Mouse (Mus musculus) embryo, embryonic 10.5 days (tissue): ENCODE results near the gene 3110082J24Rik.

Experiments used
- DNase-seq: peaks from one replicate; pipeline ENCODE4 v3.0.0-alpha.2; 2015; ENCODE audit warnings: low spot score

The 3110082J24Rik gene

DNA sequence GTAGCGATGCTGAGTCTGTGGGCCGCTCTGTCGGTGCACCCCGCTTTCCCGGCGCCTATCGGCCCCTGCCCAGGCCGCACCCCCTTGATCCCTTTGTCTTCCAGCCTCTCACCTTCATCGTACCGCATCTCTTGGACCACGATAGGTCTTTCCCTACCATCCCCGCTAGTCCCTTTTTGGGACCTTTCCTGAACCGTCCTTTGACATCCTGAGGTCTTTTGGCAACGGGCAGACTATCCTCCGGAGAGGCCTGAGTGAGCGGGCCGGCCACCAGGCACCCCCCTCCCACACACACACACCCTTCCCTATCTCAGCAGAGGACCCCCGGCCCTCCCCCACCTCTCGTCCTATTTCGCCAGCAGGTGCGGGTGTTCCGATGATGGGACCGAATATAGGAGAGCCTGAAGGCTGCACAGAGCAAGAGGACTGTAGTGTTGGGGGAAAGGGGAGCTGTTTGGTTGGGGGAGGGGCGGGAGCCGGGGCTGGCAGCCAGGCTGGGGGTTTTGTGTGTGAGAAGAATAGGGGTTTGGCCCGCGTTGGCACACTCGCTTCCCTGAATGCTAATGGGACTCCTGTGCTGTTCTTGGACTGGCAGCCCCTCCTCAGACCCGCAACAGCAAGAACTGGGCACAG is at the start of gene 3110082J24Rik:
3110082J24Rik (minus strand) TSS at position 419 of the 633 bp plus-strand sequence.
- peak; percentile 12 for DNase-seq

DNA sequence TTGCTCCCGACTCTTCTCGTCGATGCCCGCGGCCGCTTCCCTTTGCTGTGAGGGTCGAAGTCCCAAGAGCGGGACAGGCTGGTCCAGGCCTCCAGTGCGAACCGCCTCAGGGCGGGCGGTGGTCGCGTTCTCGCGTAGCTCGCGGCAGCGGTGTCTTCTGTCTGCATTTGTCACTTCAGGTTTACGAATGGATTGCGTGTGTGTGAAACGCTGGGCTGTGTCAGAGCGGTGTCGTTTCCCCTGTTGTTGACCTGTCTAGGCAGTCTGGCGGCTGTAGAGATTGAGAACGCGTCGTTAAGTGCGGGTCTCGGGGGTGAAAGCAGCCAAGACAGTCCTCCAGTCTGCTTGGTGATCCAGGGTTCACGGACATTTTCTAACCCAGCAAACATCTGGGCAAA is 49.5 kb upstream of the 3110082J24Rik start:
- DNase-seq, result no peak

DNA sequence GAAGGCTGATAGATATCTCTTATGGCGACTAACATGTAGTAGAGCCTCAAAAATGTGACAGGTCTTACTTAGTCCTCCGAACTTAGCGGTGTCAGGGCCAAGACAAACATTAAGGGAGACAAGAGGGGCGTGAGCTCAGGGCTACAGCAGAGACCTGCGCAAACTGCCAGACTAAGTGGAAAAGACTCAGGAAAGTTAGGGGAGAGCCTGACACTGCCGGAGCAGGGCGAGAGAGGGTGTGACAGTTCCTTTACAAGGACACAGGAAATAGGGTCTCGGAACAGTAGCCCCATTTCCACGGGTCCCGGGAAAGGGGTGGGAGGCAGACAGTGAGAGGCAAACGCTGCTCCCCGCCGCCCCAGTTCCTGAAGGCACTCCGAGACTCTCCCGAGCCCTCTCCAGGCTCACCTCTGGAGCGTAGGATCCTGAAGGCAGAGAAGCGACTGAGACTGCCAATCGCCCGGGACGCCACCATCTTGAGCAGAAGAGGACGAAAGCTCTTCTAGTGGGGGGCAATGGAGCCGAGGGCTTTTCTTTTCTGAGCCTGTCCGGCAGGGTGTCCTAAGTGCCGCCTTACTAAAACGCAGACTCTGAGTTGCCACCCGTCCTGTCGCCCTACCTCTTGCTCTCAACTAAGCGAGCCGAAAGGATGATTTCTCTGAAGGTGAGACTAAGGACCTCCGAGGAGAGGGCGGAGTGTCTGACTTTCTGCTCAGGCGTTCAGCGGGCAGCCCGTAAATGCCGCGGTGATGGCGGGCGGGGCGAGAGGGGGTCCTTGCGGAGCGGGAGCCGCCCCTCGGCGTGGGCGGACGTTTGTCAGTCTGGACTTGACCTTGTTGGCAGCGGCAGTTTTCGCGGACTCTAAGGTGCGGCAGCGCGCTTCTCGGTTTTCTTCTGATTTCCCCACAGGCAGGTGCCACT is 48.8 kb upstream of the 3110082J24Rik start, which contains the start of the genes Hadha and Hadhb:
Hadha (minus strand) TSS at position 689 of the 921 bp plus-strand sequence.
Hadhb (plus strand) TSS at position 775 of the 921 bp plus-strand sequence.
- peak; percentile 91 for DNase-seq

DNA sequence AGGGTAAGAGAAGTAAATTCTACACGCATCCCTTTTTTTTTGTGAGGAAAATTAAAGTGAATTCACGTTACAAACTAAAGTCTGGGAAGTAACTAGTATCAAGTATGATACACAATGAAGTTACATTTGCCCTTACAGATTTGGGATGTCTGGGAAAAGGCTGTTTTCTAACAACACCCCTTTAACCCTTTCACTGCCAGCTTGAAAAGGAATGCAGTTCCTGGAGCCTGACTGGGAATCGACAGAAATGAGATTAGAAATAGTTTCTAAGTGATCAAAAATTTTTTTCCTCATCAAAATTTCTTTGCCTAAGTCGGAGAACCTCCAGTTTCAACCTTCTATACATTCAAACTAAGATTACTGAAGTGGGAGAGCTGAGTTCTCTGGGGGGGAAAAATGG is 48.1 kb upstream of the 3110082J24Rik start:
- DNase-seq, result peak; percentile 47

DNA sequence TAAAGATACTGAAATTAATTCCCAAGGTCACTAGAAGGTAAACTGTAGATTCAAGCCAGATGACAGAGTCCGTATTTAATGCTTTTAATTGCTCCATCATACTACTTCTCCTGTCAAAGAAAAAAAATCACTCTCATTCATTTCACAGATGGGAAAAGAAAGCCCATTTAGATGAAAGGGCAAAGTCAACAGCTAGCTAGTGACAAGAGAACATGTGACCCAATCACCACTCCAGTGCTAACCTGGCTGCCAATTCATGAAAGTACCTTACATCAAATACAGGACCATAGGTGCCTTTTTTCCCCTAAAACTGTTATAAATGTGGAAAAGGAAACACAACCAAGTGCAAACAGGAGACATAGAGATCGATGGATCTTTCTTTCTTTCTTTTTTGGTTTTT is 47.3 kb upstream of the 3110082J24Rik start:
- DNase-seq, result no peak

DNA sequence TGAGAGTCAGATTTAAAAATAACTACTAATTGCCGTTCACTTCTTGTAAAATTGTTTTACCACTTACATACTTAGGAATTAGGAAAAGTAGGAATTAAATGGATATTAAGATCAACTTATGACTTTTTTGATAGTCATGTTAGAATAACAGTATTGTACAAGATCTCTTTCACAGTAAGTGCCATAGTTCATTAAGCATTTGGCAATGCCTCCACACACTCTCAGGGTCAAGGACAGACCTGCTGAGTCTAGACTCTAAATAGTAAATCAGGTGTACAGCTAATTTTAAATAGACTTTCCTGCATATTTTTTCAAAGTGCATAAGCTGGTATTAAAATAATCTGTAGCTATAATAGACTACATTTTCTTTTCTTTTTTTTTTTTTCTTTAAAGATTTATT is 46.5 kb upstream of the 3110082J24Rik start:
- DNase-seq, result no peak

DNA sequence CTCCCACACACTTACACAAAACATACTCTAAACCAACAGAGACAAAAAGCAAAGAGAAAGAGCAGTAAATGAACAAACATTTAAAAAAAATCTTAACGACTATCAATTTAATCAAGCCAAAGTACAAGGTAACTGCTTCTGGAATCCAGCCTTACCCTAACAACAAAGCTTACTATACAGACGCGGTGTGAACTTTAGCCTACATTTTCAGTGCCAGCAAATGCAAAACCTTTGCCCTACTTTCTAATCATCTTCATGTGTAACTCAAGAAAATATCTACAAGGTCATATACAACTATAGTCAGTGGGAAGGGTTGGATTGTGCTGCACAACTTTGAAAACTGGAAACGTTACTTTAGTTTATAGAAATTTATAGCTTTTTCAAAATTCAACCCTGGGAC is 46.1 kb upstream of the 3110082J24Rik start:
- DNase-seq, result no peak

DNA sequence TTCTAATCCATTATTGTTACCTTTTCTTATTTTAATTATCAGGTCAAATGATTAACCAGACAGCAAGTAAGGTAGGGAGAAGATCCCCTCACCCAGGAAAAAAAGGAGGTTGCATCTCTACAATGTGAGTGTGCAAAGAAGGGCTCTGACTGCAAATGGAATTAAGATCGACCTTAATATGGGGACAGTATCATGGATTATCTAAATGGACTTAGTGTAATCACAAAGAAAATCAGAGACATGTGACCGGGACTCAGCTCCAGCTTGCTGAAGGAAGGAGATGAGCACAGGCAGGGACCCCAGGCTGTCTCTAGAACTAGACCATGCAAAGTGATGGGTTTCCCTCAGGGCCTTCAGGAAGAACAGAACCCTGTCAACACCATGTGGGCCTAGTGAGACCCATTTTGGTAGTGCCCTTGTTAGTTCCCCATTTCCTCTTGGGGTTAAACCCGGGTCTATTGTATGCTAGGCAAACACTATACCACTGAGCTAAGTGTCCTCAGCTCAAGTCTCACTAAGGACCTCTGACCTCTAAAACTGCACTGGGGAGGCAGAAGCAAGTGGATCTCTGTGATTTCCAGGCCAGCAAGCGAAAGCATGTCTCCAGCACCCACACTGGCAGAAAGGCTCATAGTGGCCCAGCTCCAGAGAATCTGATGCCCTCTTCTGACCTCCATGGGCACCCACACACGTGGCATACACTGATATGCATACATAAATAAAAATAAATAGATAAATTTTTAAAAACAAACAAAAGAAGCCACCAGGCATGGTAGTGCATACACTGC is 42.4 kb upstream of the 3110082J24Rik start:
- DNase-seq, result no peak

DNA sequence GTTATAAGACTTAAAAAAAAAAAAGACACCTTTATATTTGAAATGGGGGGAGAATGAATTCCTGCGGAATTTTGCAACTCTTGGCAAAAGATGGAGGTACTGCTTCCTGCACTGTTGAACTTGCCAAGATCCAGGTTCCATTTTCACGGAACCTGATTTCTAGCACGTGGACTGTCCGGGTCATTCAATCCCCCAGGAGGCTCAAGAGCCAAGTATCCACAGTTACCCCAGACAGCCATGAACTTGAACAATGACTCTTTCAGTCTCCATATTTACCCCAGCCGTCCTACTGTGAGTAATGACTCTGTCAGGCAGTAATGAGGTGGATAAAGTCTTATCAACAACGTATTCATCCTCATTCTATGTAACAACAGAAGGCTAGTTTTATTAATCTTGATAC is 40.6 kb upstream of the 3110082J24Rik start:
- no peak for DNase-seq

DNA sequence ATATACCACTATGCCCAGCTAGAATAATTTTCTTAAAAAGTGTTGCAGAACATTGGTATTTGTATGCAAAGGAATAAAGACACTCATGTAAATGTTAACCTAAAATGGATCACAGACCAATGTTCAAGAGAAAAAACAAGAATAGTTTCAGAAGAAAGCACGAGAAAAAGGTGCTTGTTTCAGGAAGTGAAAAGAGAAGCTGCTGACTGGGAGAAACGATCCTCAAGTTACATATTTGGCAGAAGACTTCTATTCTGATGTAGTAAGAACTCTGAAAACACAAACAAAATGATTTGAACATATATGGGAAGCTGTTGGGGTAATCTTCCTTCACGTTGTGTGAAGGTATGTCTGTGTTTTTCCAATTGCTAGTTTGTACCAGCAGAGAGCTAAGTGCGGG is 32.3 kb upstream of the 3110082J24Rik start:
- DNase-seq, result no peak

DNA sequence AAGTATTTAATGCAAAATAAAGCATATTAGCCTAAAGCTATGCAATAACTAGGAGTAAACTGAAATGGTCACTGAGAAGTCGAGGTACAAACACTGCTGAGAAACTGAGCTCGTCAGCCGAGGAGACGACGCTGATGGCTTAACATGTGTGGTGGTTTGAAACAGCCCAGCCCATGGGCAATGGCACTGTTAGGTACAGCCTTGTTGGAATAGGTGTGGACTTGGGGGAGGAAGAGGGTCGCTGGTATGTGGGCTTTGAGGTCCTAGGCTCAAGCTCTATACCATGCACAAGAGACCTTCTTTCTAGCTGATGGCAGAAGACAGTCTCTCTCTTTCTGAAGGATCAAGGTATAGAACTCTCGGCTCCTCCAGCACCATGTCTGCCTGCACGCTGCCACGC is 31.4 kb upstream of the 3110082J24Rik start:
- no peak for DNase-seq

DNA sequence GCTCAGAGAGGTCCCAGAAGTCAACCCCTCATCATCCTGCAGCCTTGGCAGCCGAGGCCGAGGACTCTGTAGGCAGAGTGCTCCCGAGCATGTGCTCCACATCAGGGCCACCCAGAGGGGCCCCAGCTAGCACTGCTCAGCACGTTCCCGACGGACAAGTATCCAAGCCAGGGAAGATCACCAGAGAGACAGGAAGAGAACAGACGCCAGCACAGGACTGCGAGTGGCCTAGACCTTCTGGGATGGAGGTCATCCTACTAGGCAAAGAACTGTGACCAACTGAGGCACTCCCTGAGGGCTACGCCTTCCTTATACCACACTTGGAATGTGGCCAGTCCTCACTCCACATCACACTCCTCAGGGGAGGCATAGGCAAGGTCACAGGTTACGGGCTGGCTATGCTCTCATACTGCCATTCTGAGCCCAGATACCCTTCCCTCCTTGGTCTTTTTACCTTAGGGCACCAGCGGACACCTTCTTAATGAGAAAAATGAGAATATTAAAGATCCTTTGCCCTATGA is 29.9 kb upstream of the 3110082J24Rik start:
- no peak for DNase-seq

DNA sequence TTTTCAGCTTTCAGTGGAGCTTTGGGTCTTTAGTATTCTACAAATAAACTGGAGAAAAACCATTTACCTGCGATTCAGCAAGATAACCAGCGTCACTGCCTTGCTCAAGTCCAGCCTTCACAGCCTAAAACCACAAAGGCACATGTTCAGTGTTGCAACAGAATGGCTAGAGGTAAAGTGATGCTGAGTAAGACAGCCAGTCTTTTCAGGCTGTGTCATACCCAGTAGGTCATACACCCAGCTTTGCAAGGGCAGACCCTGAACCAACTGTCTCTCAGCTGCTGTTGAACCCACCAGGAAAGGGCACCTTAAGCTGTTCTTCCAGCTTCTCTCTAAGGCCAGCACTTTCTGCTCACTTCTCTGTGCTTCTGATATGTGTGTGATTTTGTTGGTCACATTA is 26.3 kb upstream of the 3110082J24Rik start:
- no peak for DNase-seq

DNA sequence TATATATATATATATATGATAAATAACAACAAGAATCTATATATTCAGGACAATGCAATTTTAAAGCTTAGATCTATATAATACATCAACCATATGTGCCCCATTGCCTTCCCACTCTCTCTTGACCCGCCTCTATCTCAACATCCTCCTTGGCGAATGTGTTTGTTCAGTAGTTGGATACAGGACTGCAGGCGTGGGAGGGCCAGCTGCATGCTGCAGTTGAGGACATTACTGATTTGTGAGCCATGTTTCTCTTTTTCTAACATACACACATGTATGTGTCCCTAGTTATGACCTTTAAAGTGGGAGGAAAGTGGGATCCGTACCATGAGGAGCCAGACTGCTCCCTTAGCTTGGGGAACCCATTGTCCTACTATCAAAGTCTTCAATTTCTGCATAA is 25.4 kb upstream of the 3110082J24Rik start:
- DNase-seq, result no peak

DNA sequence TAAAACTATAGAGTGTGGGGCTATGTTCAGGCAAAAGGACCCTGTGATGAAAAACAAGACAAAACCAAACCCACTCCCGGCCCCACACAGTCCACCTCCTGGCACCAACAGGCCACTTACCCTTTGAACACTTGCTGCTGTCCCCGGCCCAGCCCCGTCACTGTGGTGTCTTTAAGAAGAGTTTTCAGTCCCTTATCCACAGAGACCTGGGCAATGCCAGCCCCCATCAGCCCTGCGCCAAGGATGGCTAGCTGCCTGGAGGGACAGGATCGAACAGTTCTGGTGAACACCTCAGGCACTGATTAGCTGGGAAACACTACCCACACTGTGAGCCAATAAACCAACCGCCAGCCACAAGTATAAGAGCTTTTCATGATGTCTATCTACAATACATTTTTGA is 22.8 kb upstream of the 3110082J24Rik start:
- DNase-seq, result no peak

DNA sequence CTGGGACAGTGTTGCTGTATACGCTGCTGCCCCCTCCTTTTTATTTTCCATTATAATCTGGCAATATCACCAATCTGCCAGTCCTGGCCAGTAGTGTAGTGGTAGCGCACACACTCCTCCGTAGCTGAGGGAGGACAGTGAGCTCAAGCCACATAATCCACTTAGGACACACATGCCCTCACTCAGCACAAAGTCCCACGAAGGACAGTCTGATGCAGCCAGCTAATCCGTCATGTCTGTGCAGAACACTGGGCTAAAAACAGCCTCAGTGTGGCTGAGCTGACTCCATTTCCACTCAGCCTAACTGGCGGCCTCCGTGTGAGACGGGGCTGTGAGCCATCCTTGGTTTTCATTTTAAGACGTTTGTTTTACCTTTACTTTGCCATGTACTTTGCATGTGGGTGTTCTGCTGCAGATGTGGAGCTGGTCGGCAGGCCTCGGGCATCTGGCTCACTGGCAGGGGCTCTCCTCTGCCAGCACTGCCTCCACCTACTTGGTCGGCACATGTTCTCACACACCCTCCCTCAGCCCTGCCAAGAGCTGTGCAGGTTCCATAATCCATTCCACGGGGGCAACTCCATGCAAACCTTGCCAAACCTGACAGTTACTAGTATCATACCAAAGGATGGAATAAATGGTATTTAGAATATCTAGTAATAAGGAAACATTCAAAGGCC is 22.2 kb upstream of the 3110082J24Rik start:
- DNase-seq, result no peak

DNA sequence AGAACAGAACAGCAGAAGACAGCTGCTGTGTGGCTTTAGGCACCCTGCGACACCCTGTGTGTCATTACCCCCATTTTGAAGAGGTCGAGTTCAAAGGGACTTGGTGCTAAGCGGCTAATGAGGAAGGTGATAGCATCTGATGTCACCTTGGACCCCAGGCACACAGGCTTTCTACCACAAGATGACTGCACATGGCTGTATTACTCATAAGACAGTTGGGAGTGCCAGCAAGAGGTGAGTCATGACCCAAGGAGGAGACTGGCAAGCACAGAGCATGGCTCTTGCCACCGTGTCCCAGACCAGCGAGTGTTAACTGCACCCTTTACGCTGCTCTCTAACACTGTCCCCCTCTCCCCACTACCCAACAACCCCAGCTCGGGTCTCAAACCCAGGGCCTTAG is 20.9 kb upstream of the 3110082J24Rik start:
- DNase-seq, result no peak

DNA sequence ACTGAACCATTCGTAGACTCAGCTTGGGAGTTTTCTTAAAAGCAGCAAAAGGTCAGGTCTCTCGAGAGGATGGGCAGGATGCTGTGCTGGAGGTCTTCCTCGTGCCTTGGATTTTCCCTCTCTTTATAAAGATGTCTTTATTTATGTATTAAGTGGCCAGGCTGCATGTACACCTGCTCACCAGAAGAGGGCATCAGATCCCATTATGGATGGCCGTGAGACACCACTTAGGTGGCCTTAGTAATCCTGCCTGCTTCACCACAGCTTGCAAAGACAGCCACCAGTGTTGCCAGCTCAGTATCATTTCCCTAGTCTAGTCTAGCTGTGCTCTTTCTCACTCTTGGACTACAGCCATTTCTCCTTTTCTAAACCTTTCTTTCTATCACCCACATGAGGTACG is 19.7 kb upstream of the 3110082J24Rik start:
- peak; percentile 81 for DNase-seq

DNA sequence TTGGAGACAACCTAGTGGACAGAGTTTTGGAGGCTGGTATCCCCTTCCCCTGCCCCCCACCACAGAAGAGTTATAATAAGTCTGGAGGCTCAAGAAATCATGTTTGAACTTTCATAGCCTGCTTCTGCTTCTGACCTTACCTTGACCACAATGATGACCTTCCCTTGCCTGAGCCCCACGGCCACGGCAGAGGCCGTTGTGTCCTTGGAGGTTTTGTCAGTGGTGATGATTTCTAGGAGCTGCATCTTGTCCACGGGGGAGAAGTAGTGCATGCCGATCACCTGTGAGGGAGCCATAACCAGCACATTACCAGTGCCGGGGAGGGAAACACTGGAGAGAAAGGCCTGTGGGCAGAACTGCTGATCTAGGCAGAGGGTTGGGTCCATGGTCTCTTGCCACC is 16.6 kb upstream of the 3110082J24Rik start:
- no peak for DNase-seq

DNA sequence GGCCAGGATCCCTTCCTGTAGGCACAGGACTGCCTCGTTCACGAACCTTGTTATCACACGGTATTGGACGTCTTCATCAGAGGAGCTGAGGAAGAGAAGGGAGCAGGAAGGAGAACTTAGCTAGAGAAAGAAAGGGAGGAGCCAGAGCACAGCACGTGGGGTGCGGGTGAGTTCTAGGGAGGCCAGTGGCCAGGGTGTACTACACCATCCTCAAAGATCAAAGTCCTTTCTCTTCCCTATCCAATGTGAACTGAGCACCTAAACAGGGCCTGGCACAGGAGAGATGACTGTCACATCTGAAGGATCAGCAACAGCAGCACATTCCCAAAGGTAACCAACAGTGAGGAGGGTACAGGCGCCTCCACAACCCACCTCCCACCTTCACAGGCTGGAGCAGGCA is 14.2 kb upstream of the 3110082J24Rik start:
- no peak for DNase-seq

DNA sequence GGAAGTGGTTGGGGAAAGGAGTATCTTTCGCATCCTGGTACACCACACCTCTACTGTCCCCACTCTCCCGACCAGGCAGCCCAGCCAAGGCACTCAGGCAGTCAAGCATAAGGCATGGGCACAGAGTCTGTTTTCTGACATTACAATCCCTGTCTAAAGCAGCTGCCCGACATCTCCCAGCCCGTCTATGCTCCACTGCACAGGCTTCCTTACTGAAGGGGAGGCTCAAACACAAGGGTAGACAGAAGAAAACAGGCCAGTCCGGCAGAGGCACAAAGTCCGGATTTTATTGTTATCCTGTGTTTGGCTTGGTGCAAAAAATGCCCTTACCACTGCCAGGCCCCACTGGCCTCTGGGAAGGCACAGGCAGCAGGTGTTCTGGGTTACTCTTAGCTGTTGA is 13.3 kb upstream of the 3110082J24Rik start:
- no peak for DNase-seq

DNA sequence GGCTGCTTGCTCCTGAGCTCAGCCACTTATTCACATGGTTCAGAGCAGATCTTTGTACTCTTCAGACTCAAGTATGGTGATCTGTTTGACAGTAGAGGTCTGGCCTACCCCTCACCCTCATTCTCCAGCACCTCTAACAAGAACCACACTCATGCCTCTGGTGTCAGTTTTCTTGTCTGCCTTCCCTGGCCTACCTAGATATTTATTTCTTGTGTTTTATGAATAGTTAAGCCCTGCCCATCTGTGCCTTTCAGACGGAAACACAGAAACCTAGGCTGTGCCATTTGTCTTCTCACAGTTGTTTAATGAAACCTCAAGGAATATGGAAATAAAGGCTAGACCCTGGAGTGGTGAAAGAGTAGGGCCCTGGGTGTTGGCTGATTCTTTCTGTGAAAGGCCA is 12.1 kb upstream of the 3110082J24Rik start:
- no peak for DNase-seq
